Mouse (Mus musculus) urinary bladder, postnatal 14 days (tissue): ENCODE results near the gene Ms4a4c.
"Not testable (repeated sequence)": the region's sequence is repeated elsewhere in the genome, so short reads cannot be mapped to it uniquely, and the experiment has no call there.

Source experiments
- DNase-seq: peaks from one replicate; pipeline ENCODE4 v3.0.0; 2021; ENCODE audit warnings: low spot score

The Ms4a4c gene

GRCm38 (mm10) chr19:11404527-11404926, at the start of gene Ms4a4c:
TSS of gene Ms4a4c (plus strand) at chr19:11404770.
- DNase-seq: no peak

- DNase-seq: no peak
Observed at GRCm38 (mm10) chr19:11355730-11356129, 48.8 kb upstream of the Ms4a4c start.

- no peak for DNase-seq
Observed at GRCm38 (mm10) chr19:11360106-11360505, 44.5 kb upstream of the Ms4a4c start.

- DNase-seq: no peak
Observed at GRCm38 (mm10) chr19:11362002-11362401, 42.6 kb upstream of the Ms4a4c start.

- DNase-seq: no peak
Observed at GRCm38 (mm10) chr19:11368310-11368709, 36.3 kb upstream of the Ms4a4c start.

- no peak for DNase-seq
Observed at GRCm38 (mm10) chr19:11371181-11371580, 33.4 kb upstream of the Ms4a4c start.

GRCm38 (mm10) chr19:11375273-11375672, 29.3 kb upstream of the Ms4a4c start, which contains the start of gene Ms4a4a:
TSS of gene Ms4a4a (plus strand) at chr19:11375523.
- DNase-seq: no peak

- DNase-seq: no peak
Observed at GRCm38 (mm10) chr19:11376399-11376798, 28.2 kb upstream of the Ms4a4c start.

GRCm38 (mm10) chr19:11387109-11387508, 17.5 kb upstream of the Ms4a4c start:
- DNase-seq: no peak

- DNase-seq: no peak
Observed at GRCm38 (mm10) chr19:11387685-11388084, 16.9 kb upstream of the Ms4a4c start.

- no peak for DNase-seq
Observed at GRCm38 (mm10) chr19:11388949-11389348, 15.6 kb upstream of the Ms4a4c start.

- DNase-seq: no peak
Observed at GRCm38 (mm10) chr19:11395769-11396168, 8.8 kb upstream of the Ms4a4c start.

GRCm38 (mm10) chr19:11407428-11407827, 2.9 kb downstream of the Ms4a4c start:
- DNase-seq: no peak

- no peak for DNase-seq
Observed at GRCm38 (mm10) chr19:11408591-11408990, 4.0 kb downstream of the Ms4a4c start.

GRCm38 (mm10) chr19:11411640-11412039, 7.1 kb downstream of the Ms4a4c start:
- DNase-seq: no peak

- DNase-seq: no peak
Observed at GRCm38 (mm10) chr19:11414084-11414483, 9.5 kb downstream of the Ms4a4c start.

- no peak for DNase-seq
Observed at GRCm38 (mm10) chr19:11415581-11415980, 11.0 kb downstream of the Ms4a4c start.

GRCm38 (mm10) chr19:11418865-11419264, 14.3 kb downstream of the Ms4a4c start:
- not testable (repeated sequence) for DNase-seq

- not testable (repeated sequence) for DNase-seq
Observed at GRCm38 (mm10) chr19:11431209-11431608, 26.6 kb downstream of the Ms4a4c start.

GRCm38 (mm10) chr19:11435058-11435834, 30.7 kb downstream of the Ms4a4c start:
- DNase-seq: no peak

- DNase-seq: no peak
Observed at GRCm38 (mm10) chr19:11443338-11443737, 38.8 kb downstream of the Ms4a4c start, which contains the start of gene Ms4a4b. TSS of gene Ms4a4b (plus strand) at chr19:11443553.

- DNase-seq: no peak
Observed at GRCm38 (mm10) chr19:11443964-11444363, 39.4 kb downstream of the Ms4a4c start.

- DNase-seq: no peak
Observed at GRCm38 (mm10) chr19:11447238-11447637, 42.7 kb downstream of the Ms4a4c start.

GRCm38 (mm10) chr19:11459041-11459440, 54.5 kb downstream of the Ms4a4c start:
- DNase-seq: not testable (repeated sequence)
